Mouse (Mus musculus) megakaryocyte-erythroid progenitor cell, adult 5-6 weeks (primary cell): ENCODE data around the gene Plcb2. TPM values are rescaled to one million over a fixed set of nuclear protein-coding genes. Genes with fewer than 3 reads are reported as not detected.

ENCODE experiments used
- ATAC-seq: replicated peaks from 2 replicates; pipeline ENCODE4 v1.8.0; 2016; ENCODE audit warnings: mild to moderate bottlenecking, inconsistent platforms; ENCODE audit not compliant: severe bottlenecking, poor library complexity, low FRiP score, low TSS enrichment
- total RNA-seq, 2 experiments: library from RNA; stranded (forward) in 1 of 2; stranded (reverse) in 1 of 2; fragments of 200-1000, 215-1000 nt in 1 of 2; fragments of >200 nt in 1 of 2; fragmentation: Nextera tagmentation in 1 of 2; gene quantifications; 2 replicates each; pipeline ENCODE4 v1.2.3; 2014 to 2017

The Plcb2 gene
- total RNA-seq, 2 experiments from 2014 or later = 6.2 to 24.3 TPM

GRCm38 (mm10) chr2:118696451-118697308 is 31.6 kb downstream of the Plcb2 start:
- no peak for ATAC-seq

GRCm38 (mm10) chr2:118695677-118696232 is 32.5 kb downstream of the Plcb2 start:
- peak; percentile 61 for ATAC-seq

GRCm38 (mm10) chr2:118693370-118693966 is 34.8 kb downstream of the Plcb2 start:
- no peak for ATAC-seq

GRCm38 (mm10) chr2:118689875-118690274 is 38.4 kb downstream of the Plcb2 start:
- ATAC-seq = peak; percentile 38; the same call in 1 of the 2 replicates

GRCm38 (mm10) chr2:118687791-118688190 is 40.4 kb downstream of the Plcb2 start:
- no peak for ATAC-seq

GRCm38 (mm10) chr2:118686693-118687092 is 41.5 kb downstream of the Plcb2 start:
- no peak for ATAC-seq

GRCm38 (mm10) chr2:118685088-118685487 is 43.1 kb downstream of the Plcb2 start:
- no peak for ATAC-seq

GRCm38 (mm10) chr2:118682544-118683260 is 45.5 kb downstream of the Plcb2 start:
- no peak for ATAC-seq

- ATAC-seq = no peak
Measured at GRCm38 (mm10) chr2:118680926-118681325, 47.3 kb downstream of the Plcb2 start.

- no peak for ATAC-seq
Measured at GRCm38 (mm10) chr2:118679577-118679976, 48.7 kb downstream of the Plcb2 start.

- ATAC-seq = peak; percentile 59
Measured at GRCm38 (mm10) chr2:118677817-118678216, 50.4 kb downstream of the Plcb2 start.

GRCm38 (mm10) chr2:118676839-118677741 is 51.1 kb downstream of the Plcb2 start:
- peak; percentile 39; the same call in 1 of the 2 replicates for ATAC-seq

- ATAC-seq = no peak
Measured at GRCm38 (mm10) chr2:118674500-118674899, 53.7 kb downstream of the Plcb2 start.

GRCm38 (mm10) chr2:118673686-118674465 is 54.4 kb downstream of the Plcb2 start:
- ATAC-seq = no peak

GRCm38 (mm10) chr2:118671728-118672127 is 56.5 kb downstream of the Plcb2 start:
- ATAC-seq = no peak

GRCm38 (mm10) chr2:118669785-118670184 is 58.5 kb downstream of the Plcb2 start:
- ATAC-seq = no peak

- no peak for ATAC-seq
Measured at GRCm38 (mm10) chr2:118669245-118669644, 59.0 kb downstream of the Plcb2 start.

- no peak for ATAC-seq
Measured at GRCm38 (mm10) chr2:118667181-118667580, 61.1 kb downstream of the Plcb2 start.
